Mouse (Mus musculus) neural tube, embryonic 14.5 days (tissue): ENCODE results near the gene Uhrf2. TPM values are rescaled to one million over a fixed set of nuclear protein-coding genes. Genes with fewer than 3 reads are reported as not detected.

Experiments
- ATAC-seq: fragments of 200-750 bp; cut with Nextera tagmentation; 2 replicates; pipeline ENCODE4 v1.8.0; 2017; ENCODE audit warnings: low read depth, mild to moderate bottlenecking, moderate TSS enrichment, moderate library complexity
- H3K27ac ChIP-seq: fragments of 300-500 bp; sonication (generic); 2 replicates; pipeline ENCODE4 v1.5.1; 2014; ENCODE audit warnings: low read depth, mild to moderate bottlenecking, control low read depth, low read length, moderate library complexity, mixed read lengths
- H3K27me3 ChIP-seq: fragments of 300-500 bp; sonication (generic); 2 replicates; pipeline ENCODE4 v1.6.1; 2014; ENCODE audit warnings: low read length; ENCODE audit not compliant: control insufficient read depth, insufficient read depth
- H3K36me3 ChIP-seq: fragments of 300-500 bp; sonication (generic); 2 replicates; pipeline ENCODE4 v1.6.1; 2014; ENCODE audit warnings: low read length, mixed read lengths; ENCODE audit not compliant: control insufficient read depth, insufficient read depth
- H3K4me1 ChIP-seq: fragments of 300-500 bp; sonication (generic); 2 replicates; pipeline ENCODE4 v1.6.1; 2014; ENCODE audit warnings: low read length; ENCODE audit not compliant: control insufficient read depth, insufficient read depth
- H3K4me2 ChIP-seq: fragments of 300-500 bp; sonication (generic); 2 replicates; pipeline ENCODE4 v1.6.1; 2014; ENCODE audit warnings: mild to moderate bottlenecking, low read depth, low read length, control low read depth
- H3K4me3 ChIP-seq: fragments of 300-500 bp; sonication (generic); 2 replicates; pipeline ENCODE4 v1.5.1; 2014; ENCODE audit warnings: low read depth, low read length, control low read depth, mixed read lengths
- H3K9ac ChIP-seq: fragments of 300-500 bp; sonication (generic); replicated peaks from 2 replicates; pipeline ENCODE4 v1.6.1; 2014; ENCODE audit warnings: low read depth, mild to moderate bottlenecking, control low read depth, low read length, mixed read lengths
- H3K9me3 ChIP-seq: fragments of 300-500 bp; sonication (generic); 2 replicates; pipeline ENCODE4 v1.6.1; 2016; ENCODE audit warnings: low read length; ENCODE audit not compliant: control insufficient read depth
- WGBS: fragments of 180-500 bp; shearing (Covaris S2); extraction: QIAGEN DNeasy Blood & Tissue Kit; methylation state at CpG from one replicate; pipeline ENCODE4 v1.1.7; 2014; 5-methylcytosine and 5-hydroxymethylcytosine counted together
- polyA plus RNA-seq: library from polyadenylated mRNA; unstranded; fragments of >200 nt; fragmentation: Nextera tagmentation; extraction: Ambion mirVana; gene quantifications from 2 replicates; pipeline ENCODE4 v1.2.1, GENCODE M21; 2014

Gene Uhrf2
- polyA plus RNA-seq, 1 experiment from 2014 or later: 53.3 TPM

- Histone ChIP-seq H3K9ac (no peak overlapping the region), H3K4me3 (no peak overlapping the region), H3K9me3 (no peaks in the 10 kb centered on the region), H3K27ac (no peak overlapping the region), H3K4me2 (no peak overlapping the region), H3K4me1 (peaks cover 19% of the 10 kb centered on the region), H3K36me3 (no peaks in the 10 kb centered on the region), H3K27me3 (no peaks in the 10 kb centered on the region)
- 81% methylated on average over 16 of the region's 16 CpGs for WGBS
- no peak for ATAC-seq
These were observed 82.8 kb downstream of the Uhrf2 start for GRCm38 (mm10) chr19:30112961-30113688.

GRCm38 (mm10) chr19:30114919-30115441, 84.7 kb downstream of the Uhrf2 start:
- Histone ChIP-seq H3K27me3 (no peaks in the 10 kb centered on the region), H3K9me3 (no peaks in the 10 kb centered on the region), H3K4me1 (peaks cover 20% of the 10 kb centered on the region), H3K36me3 (no peaks in the 10 kb centered on the region), H3K4me2 (no peak overlapping the region), H3K9ac (no peak overlapping the region), H3K27ac (no peak overlapping the region), H3K4me3 (no peak overlapping the region)
- WGBS: 43% methylated on average over 14 of the region's 14 CpGs
- ATAC-seq: no peak; the same call in 1 of the 2 replicates

- WGBS: 90% methylated on average over 5 of the region's 5 CpGs
- no peak overlapping the region for H3K27ac ChIP-seq
- no peak overlapping the region for H3K9ac ChIP-seq
- H3K9me3 ChIP-seq: no peaks in the 10 kb centered on the region
- peaks cover 20% of the 10 kb centered on the region for H3K4me1 ChIP-seq
- ATAC-seq: no peak
- no peak overlapping the region for H3K4me2 ChIP-seq
- H3K36me3 ChIP-seq: no peaks in the 10 kb centered on the region
- no peaks in the 10 kb centered on the region for H3K27me3 ChIP-seq
- no peak overlapping the region for H3K4me3 ChIP-seq
These were observed 85.3 kb downstream of the Uhrf2 start for GRCm38 (mm10) chr19:30115606-30116005.

DNA sequence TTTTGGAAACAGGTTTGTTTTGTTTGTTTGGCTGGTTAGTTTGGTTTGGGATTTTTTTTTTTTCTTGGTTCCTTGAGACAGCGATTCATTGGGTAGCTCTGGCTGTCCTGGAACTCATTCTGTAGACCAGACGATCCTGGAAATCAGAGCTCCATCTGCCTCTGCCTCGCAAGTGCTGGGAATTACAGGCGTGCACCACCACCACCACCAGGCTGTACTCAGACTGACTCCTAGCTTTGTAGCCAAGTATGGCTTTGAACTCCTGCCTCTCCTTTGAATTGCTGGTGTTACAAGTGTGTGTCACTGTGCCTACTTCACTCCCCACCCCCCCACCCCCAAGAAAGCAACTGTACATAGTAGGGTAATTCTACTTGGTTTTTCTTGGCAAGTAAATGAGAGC, 86.9 kb downstream of the Uhrf2 start:
- Histone ChIP-seq H3K9me3 (no peaks in the 10 kb centered on the region), H3K4me2 (no peak overlapping the region), H3K4me1 (peaks cover 20% of the 10 kb centered on the region), H3K27me3 (no peaks in the 10 kb centered on the region), H3K27ac (peak overlapping the region; percentile 66; the same call in 1 of the 2 replicates), H3K9ac (no peak overlapping the region), H3K36me3 (no peaks in the 10 kb centered on the region), H3K4me3 (no peak overlapping the region)
- 74% methylated on average over 4 of the region's 4 CpGs for WGBS
- ATAC-seq: no peak

DNA sequence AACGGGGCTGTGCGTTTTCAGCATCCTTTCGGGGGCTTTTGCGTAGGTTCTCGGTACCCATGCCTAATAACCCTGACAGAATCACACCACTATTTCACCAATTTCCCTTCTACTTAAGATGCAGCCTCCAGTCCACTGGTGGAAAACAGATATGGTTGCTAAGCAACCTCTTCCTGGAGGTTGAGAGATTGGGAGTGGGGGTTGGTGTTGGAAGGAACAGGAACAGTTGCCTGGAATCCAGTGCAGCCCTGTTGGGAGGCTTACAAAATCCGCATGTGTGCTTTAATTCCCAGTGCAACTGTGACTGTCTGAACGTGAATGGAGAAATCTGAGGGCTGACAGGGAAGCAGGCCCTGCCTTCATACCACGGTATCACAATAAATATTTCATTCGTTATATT, 87.5 kb downstream of the Uhrf2 start:
- H3K36me3 ChIP-seq: no peaks in the 10 kb centered on the region
- H3K27me3 ChIP-seq: no peaks in the 10 kb centered on the region
- peak; percentile 80 for ATAC-seq
- 0 out of 2 replicates have a peak overlapping the region, but pooled peaks have one; percentile 3 for H3K4me2 ChIP-seq
- no peaks in the 10 kb centered on the region for H3K9me3 ChIP-seq
- H3K27ac ChIP-seq: peak overlapping the region; percentile 66
- H3K9ac ChIP-seq: no peak overlapping the region; the same call in 1 of the 2 replicates
- peaks cover 20% of the 10 kb centered on the region for H3K4me1 ChIP-seq
- 37% methylated on average over 9 of the region's 9 CpGs for WGBS
- no peak overlapping the region for H3K4me3 ChIP-seq

GRCm38 (mm10) chr19:30118344-30119312, 88.3 kb downstream of the Uhrf2 start:
- Histone ChIP-seq H3K9me3 (no peaks in the 10 kb centered on the region), H3K27me3 (no peaks in the 10 kb centered on the region), H3K4me2 (no peak overlapping the region), H3K36me3 (no peaks in the 10 kb centered on the region), H3K4me1 (peaks cover 20% of the 10 kb centered on the region), H3K4me3 (no peak overlapping the region), H3K27ac (peak overlapping the region; percentile 66), H3K9ac (no peak overlapping the region)
- ATAC-seq: peak; percentile 35; the same call in 1 of the 2 replicates
- WGBS: 88% methylated on average over 17 of the region's 17 CpGs

- no peak overlapping the region for H3K27ac ChIP-seq
- 0 out of 2 replicates have a peak, but pooled peaks have one; percentile 7 for ATAC-seq
These were observed 94.8 kb downstream of the Uhrf2 start for GRCm38 (mm10) chr19:30124999-30125669.

DNA sequence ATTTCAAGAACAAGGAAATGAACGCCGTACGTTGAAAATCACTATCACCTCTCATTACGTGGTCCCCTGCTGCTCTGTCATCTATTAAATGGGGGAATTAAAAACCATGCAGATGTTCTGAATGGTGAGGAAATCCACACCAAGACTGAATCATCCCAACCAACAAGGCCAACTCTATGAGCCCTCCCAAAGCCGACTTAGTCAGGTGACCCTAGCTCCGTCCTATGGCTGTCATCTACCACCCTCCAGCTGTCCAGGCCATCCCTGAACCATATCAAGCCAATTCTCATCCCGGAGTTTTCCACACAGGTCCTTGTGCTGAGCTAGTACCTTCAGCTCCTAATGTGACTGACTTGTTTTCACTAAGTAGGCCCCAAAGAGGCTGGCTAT, 95.4 kb downstream of the Uhrf2 start:
- 56% methylated on average over 7 of the region's 7 CpGs for WGBS
- peaks cover 8% of the 10 kb centered on the region; the same call in 1 of the 2 replicates for H3K4me1 ChIP-seq
- no peak overlapping the region for H3K4me3 ChIP-seq
- no peak overlapping the region for H3K27ac ChIP-seq
- no peak overlapping the region for H3K9ac ChIP-seq
- H3K4me2 ChIP-seq: no peak overlapping the region
- H3K9me3 ChIP-seq: no peaks in the 10 kb centered on the region
- no peak for ATAC-seq
- H3K27me3 ChIP-seq: no peaks in the 10 kb centered on the region
- H3K36me3 ChIP-seq: no peaks in the 10 kb centered on the region

More at GRCm38 (mm10) chr19:30124999-30125669, 94.8 kb downstream of the Uhrf2 start:
- no peak overlapping the region for H3K4me2 ChIP-seq
- 54% methylated on average over 7 of the region's 7 CpGs for WGBS
- H3K4me1 ChIP-seq: peaks cover 8% of the 10 kb centered on the region; the same call in 1 of the 2 replicates
- no peaks in the 10 kb centered on the region for H3K9me3 ChIP-seq
- H3K4me3 ChIP-seq: no peak overlapping the region
- no peaks in the 10 kb centered on the region for H3K36me3 ChIP-seq
- no peaks in the 10 kb centered on the region for H3K27me3 ChIP-seq
- no peak overlapping the region for H3K9ac ChIP-seq
